Mouse (Mus musculus): ENCODE measurements around the gene Rac3.

The Rac3 gene

DNA sequence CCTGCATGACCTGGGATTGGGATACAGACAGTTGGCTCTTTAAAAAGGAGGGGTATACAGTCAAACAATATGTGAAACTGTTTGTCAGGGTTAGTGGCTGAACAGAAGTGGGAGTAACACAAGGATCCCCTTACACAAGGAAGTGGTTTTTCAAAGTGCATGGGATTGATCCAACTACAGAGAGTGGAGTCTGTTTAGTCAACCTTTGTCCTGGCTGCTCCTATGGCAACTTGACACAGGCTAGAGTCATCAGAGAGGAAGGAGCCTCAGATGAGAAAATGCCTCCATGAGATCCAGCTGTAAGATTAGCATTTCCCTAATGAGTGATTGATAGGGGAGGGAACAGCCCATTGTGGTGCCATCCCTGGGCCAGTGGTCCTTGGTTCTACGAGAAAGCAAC is 46.9 kb downstream of the Rac3 start:
- no peak for DNase-seq (ENCODE audit: low read depth in 1 of 2, low spot score in 2 of 2)

DNA sequence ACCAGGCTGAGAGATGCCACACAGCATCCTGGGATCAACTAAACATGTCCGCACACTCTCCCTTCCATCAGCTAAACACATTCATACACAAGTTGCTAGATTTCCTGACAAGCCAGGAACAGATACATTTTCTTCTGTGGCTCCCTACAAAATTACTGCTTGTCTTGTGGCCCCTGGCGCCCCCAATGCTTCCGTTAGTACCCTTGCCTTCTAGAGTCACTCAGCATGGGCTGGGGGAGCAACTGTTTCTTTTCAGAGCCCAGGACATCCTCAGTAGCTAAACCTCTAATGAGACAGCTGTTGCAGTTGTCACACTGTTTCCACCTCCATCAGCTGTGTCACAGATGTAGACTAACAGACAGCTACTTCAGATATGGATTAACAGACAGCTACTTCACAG is 51.5 kb downstream of the Rac3 start:
- no peak for DNase-seq (ENCODE audit: low read depth in 1 of 2, low spot score in 2 of 2)
